Mouse (Mus musculus): Measurements from ENCODE around the gene Nat14.

DNA sequence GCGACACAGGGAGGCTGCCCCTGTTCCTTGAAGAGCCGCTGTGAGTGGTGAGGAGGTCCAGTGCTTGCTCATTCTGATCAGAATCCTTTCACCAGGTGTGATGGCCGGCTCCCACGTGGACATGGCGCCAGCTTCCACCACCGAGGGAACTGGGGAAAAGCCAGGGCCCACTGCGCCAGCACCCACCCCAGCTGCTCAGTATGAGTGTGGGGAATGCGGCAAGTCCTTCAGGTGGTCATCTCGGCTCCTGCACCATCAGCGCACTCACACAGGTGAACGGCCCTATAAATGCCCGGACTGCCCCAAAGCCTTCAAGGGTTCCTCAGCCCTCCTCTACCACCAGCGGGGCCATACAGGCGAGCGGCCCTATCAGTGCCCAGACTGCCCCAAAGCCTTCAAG, 3.1 kb upstream of the Nat14 start:
- TF ChIP-seq CTCF (IDR thresholded peaks at IDR 0.05; ENCODE audit: low read depth) (no peak), EP300 (IDR thresholded peaks at IDR 0.05; ENCODE audit: low read depth) (no peak)

Measured in liver, embryonic 14.5 days (tissue).